Mouse (Mus musculus) intestine, embryonic 14.5 days (tissue): ENCODE results near the gene Rsl1. TPM values are rescaled to one million over a fixed set of nuclear protein-coding genes. Genes with fewer than 3 reads are reported as not detected.
A peak's percentile ranks its signal among the peaks of the same experiment; 100 is the strongest.
"Not testable (repeated sequence)": the region's sequence is repeated elsewhere in the genome, so short reads cannot be mapped to it uniquely, and the experiment has no call there.

Experiments used
- ATAC-seq: fragments of 200-750 bp; cut with Nextera tagmentation; replicated peaks from 2 replicates; pipeline ENCODE4 v1.8.0; 2017; ENCODE audit warnings: low read depth, moderate number of reproducible peaks, moderate TSS enrichment, moderate library complexity; ENCODE audit not compliant: low FRiP score, low TSS enrichment
- DNase-seq: peaks from one replicate; pipeline ENCODE4 v3.0.0-alpha.2; 2018; ENCODE audit warnings: low spot score
- H3K27ac ChIP-seq: fragments of 300-500 bp; sonication (generic); 2 replicates; pipeline ENCODE4 v1.5.1; 2014; ENCODE audit warnings: low read depth, mild to moderate bottlenecking, control low read depth
- H3K27me3 ChIP-seq: fragments of 300-500 bp; sonication (generic); replicated peaks from 2 replicates; pipeline ENCODE4 v1.6.1; 2014; ENCODE audit warnings: low read length, control low read depth; ENCODE audit not compliant: control insufficient read depth, insufficient read depth
- H3K36me3 ChIP-seq: fragments of 300-500 bp; sonication (generic); 2 replicates; pipeline ENCODE4 v1.6.1; 2014; ENCODE audit warnings: low read length, control low read depth; ENCODE audit not compliant: control insufficient read depth, insufficient read depth
- H3K4me1 ChIP-seq: fragments of 300-500 bp; sonication (generic); replicated peaks from 2 replicates; pipeline ENCODE4 v1.6.1; 2014; ENCODE audit warnings: low read length, control low read depth, mixed read lengths; ENCODE audit not compliant: control insufficient read depth, insufficient read depth
- H3K4me2 ChIP-seq: fragments of 300-500 bp; sonication (generic); 2 replicates; pipeline ENCODE4 v1.6.1; 2014; ENCODE audit warnings: low read length
- H3K4me3 ChIP-seq: fragments of 300-500 bp; sonication (generic); 2 replicates; pipeline ENCODE4 v1.5.1; 2014; ENCODE audit warnings: low read depth, low read length, control low read depth, mixed read lengths
- H3K9ac ChIP-seq: fragments of 300-500 bp; sonication (generic); 2 replicates; pipeline ENCODE4 v1.6.1; 2014; ENCODE audit warnings: mild to moderate bottlenecking, low read length
- H3K9me3 ChIP-seq: fragments of 300-500 bp; sonication (generic); 2 replicates; pipeline ENCODE4 v1.6.1; 2016; ENCODE audit warnings: low read length, control low read depth; ENCODE audit not compliant: control insufficient read depth
- WGBS: fragments of 180-500 bp; shearing (Covaris S2); extraction: QIAGEN DNeasy Blood & Tissue Kit; methylation state at CpG from one replicate; pipeline ENCODE4 v1.1.7; 2014; 5-methylcytosine and 5-hydroxymethylcytosine counted together
- polyA plus RNA-seq: library from polyadenylated mRNA; unstranded; fragments of >200 nt; fragmentation: Nextera tagmentation; extraction: Ambion mirVana; gene quantifications from 2 replicates; pipeline ENCODE4 v1.2.1, GENCODE M21; 2014

Gene Rsl1
- polyA plus RNA-seq: 5.3 and 5.6 TPM in 2 replicates

- ATAC-seq (peak; percentile 98), DNase-seq (peak; percentile 89)
- Histone ChIP-seq H3K4me3 (peak within 1 kb of the TSS; percentile 67), H3K4me2 (peak within 1 kb of the TSS; percentile 67), H3K27ac (peak within 1 kb of the TSS; percentile 51; the same call in 1 of the 2 replicates), H3K36me3 (peaks cover 12% of the 10 kb centered on the region), H3K9ac (peak within 1 kb of the TSS; percentile 42)
- H3K9me3 ChIP-seq, H3K27me3 ChIP-seq, H3K4me1 ChIP-seq: not testable (repeated sequence)
- 2% methylated on average over 17 of the region's 17 CpGs for WGBS
Observed at GRCm38 (mm10) chr13:67172991-67173722, at the start of gene Rsl1. Gene Rsl1 (plus strand): TSS chr13:67173182.

- Histone ChIP-seq H3K36me3 (no peaks in the 10 kb centered on the region), H3K4me3 (no peak overlapping the region), H3K4me1 (peaks cover 9% of the 10 kb centered on the region; the same call in 1 of the 2 replicates), H3K9me3 (no peaks in the 10 kb centered on the region), H3K27me3 (no peaks in the 10 kb centered on the region), H3K4me2 (no peak overlapping the region), H3K27ac (no peak overlapping the region), H3K9ac (no peak overlapping the region)
- WGBS: 83% methylated on average over 1 of the region's 1 CpGs
- DNase-seq: no peak
- no peak for ATAC-seq
Observed at GRCm38 (mm10) chr13:67124460-67124859, 48.5 kb upstream of the Rsl1 start.

GRCm38 (mm10) chr13:67127507-67127906 lies 45.5 kb upstream of the Rsl1 start:
- WGBS: 76% methylated on average over 10 of the region's 10 CpGs
- H3K27ac ChIP-seq, H3K9ac ChIP-seq, H3K36me3 ChIP-seq, H3K9me3 ChIP-seq, ATAC-seq, DNase-seq, H3K4me1 ChIP-seq, H3K27me3 ChIP-seq, H3K4me3 ChIP-seq: not testable (repeated sequence)
- H3K4me2 ChIP-seq: peak overlapping the region; percentile 73

GRCm38 (mm10) chr13:67128038-67128721 lies 44.8 kb upstream of the Rsl1 start:
- 2% methylated on average over 18 of the region's 18 CpGs for WGBS
- peaks cover 9% of the 10 kb centered on the region; the same call in 1 of the 2 replicates for H3K4me1 ChIP-seq

GRCm38 (mm10) chr13:67166122-67166521 lies 6.9 kb upstream of the Rsl1 start:
- not testable (repeated sequence) for H3K4me1 ChIP-seq, H3K36me3 ChIP-seq, H3K27ac ChIP-seq, H3K4me2 ChIP-seq, DNase-seq, H3K27me3 ChIP-seq, H3K4me3 ChIP-seq, ATAC-seq, H3K9ac ChIP-seq, H3K9me3 ChIP-seq
- WGBS: 58% methylated on average over 4 of the region's 4 CpGs

More at GRCm38 (mm10) chr13:67128038-67128721, 44.8 kb upstream of the Rsl1 start:
- H3K4me2 ChIP-seq: peak overlapping the region; percentile 73
- H3K9ac ChIP-seq: peak overlapping the region; percentile 73
- H3K27ac ChIP-seq: 0 out of 2 replicates have a peak overlapping the region, but pooled peaks have one; percentile 33
- peak overlapping the region; percentile 78 for H3K4me3 ChIP-seq
- H3K36me3 ChIP-seq: no peaks in the 10 kb centered on the region
- ATAC-seq: peak; percentile 97
- no peaks in the 10 kb centered on the region for H3K9me3 ChIP-seq
- no peaks in the 10 kb centered on the region for H3K27me3 ChIP-seq
- peak; percentile 93 for DNase-seq

GRCm38 (mm10) chr13:67173723-67174055 lies 707 bp downstream of the Rsl1 start:
- Histone ChIP-seq H3K27me3 (no peaks in the 10 kb centered on the region), H3K4me1 (peaks cover 4% of the 10 kb centered on the region; the same call in 1 of the 2 replicates), H3K36me3 (peaks cover 14% of the 10 kb centered on the region), H3K9me3 (no peaks in the 10 kb centered on the region), H3K4me3 (peak overlapping the region; percentile 67), H3K27ac (no peak overlapping the region), H3K9ac (peak overlapping the region; percentile 25), H3K4me2 (peak overlapping the region; percentile 67)
- ATAC-seq: no peak
- 18% methylated on average over 5 of the region's 5 CpGs for WGBS
- DNase-seq: peak; percentile 53

GRCm38 (mm10) chr13:67194340-67194894 lies 21.4 kb downstream of the Rsl1 start, which contains the start of gene Zfp455:
Gene Zfp455 (plus strand): TSS chr13:67194506.
- Histone ChIP-seq H3K4me2 (peak within 1 kb of the TSS; percentile 63), H3K27ac (0 out of 2 replicates have a peak within 1 kb of the TSS, but pooled peaks have one; percentile 27), H3K9me3 (no peaks in the 10 kb centered on the region), H3K36me3 (no peaks in the 10 kb centered on the region), H3K9ac (peak within 1 kb of the TSS; percentile 75), H3K4me3 (peak within 1 kb of the TSS; percentile 83), H3K27me3 (no peaks in the 10 kb centered on the region), H3K4me1 (no peaks in the 10 kb centered on the region)
- WGBS: 5% methylated on average over 13 of the region's 13 CpGs
- DNase-seq (peak; percentile 88), ATAC-seq (peak; percentile 92)

GRCm38 (mm10) chr13:67201656-67202055 lies 28.7 kb downstream of the Rsl1 start:
- ATAC-seq (no peak), DNase-seq (no peak)
- no peak overlapping the region for H3K27ac ChIP-seq
- H3K4me1 ChIP-seq: no peaks in the 10 kb centered on the region
- no peak overlapping the region for H3K4me3 ChIP-seq
- H3K27me3 ChIP-seq: no peaks in the 10 kb centered on the region
- no peak overlapping the region for H3K9ac ChIP-seq
- no peak overlapping the region for H3K4me2 ChIP-seq
- no peaks in the 10 kb centered on the region for H3K9me3 ChIP-seq
- WGBS: 68% methylated on average over 3 of the region's 3 CpGs
- H3K36me3 ChIP-seq: no peaks in the 10 kb centered on the region
